Mouse (Mus musculus): ENCODE data around the gene Vps50.
"Not testable (repeated sequence)": the region's sequence is repeated elsewhere in the genome, so short reads cannot be mapped to it uniquely, and the experiment has no call there.

The Vps50 gene

DNA sequence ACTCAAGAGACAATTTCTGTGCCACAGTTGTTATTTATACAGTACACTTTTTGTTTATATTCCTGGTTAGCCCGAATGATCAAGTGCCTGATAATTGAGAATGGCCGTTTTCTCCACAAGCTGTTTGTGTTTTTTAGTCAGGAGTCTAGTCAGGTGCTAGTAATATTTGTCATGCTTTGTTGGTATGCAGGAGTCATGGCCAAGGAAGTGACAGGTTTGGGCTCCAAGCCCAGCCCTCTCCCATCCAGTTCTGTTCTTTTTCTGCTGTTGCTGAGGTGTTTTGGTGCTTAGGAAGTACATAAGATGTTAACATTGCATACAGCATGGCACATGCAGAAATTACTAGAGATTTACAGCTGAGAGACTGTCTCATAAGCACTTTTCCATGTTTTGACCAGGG lies 41.3 kb downstream of the Vps50 start:
- DNase-seq: no peak

DNA sequence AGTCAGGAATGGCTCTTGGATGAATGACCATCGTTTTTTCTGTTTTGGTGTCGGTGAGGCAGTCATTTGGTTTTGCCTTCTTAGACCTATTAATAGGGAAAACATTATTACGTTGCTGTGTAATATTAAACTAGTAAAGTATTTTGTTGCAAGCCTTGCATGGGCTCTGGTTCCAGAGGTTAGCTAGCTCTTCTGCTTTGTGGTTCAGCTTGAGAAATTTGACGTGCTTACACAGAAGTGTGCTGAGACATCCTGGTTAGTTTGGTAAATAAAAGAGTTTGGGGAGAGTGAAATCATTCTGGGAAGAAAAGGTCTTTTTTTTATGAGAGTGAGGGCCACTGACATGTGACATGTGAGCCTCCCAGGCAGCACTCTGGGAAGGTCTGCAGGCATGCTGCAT lies 45.7 kb downstream of the Vps50 start:
- no peak for DNase-seq

DNA sequence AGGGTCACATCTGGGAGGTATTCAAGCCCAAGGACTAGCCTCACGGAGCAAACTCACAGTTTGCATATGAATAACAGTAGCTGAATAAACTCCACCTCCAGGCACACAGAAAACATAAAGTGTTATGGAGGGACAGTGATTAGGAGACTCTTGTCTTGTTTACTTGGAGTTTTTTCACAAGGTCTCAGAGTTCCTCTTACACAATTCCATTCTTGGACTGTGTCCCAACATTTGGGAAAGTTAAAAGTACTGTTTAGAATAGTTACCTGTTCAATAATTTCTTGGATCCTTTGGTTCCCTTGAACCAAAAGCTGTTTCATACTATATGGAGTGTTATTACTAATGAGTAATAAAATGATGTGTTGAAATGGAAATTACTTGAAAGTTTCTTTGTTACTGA lies 46.8 kb downstream of the Vps50 start:
- DNase-seq: no peak

DNA sequence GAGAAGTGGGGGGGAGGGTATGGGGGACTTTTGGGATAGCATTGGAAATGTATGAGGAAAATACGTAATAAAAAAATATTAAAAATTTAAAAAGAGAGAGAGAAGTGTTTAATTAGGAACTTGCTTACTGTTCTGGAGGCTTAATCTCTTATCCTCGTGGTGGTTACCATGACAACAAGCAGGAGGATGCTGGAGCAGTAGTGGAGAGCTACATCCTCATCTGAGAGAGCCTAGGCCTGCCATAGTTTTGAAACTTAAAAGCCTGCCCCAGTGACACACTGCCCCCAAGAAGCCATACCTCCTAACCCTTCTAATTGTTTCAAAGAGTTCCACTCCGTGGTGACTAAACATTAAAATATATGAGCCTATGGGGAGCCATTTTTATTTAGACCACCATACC lies 50.8 kb downstream of the Vps50 start:
- no peak for DNase-seq

DNA sequence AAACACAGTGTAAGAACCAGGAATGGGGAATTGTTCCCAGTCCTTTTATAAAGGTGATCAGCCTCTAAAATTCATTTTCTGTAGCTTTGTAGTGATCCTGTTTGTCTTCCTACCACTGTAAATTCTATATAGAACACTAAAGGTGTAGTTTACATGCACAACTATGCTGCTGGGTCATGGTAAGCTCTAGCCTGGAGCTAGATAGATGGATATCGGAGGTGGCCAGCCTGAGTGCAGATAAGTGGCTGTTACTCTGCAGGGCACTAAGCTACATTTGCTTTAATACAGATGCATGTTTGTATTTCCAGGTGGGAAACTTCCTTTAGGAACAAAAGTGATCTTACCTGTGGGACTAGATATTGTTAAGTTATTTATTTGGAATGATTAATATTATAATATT lies 51.8 kb downstream of the Vps50 start:
- no peak for DNase-seq

DNA sequence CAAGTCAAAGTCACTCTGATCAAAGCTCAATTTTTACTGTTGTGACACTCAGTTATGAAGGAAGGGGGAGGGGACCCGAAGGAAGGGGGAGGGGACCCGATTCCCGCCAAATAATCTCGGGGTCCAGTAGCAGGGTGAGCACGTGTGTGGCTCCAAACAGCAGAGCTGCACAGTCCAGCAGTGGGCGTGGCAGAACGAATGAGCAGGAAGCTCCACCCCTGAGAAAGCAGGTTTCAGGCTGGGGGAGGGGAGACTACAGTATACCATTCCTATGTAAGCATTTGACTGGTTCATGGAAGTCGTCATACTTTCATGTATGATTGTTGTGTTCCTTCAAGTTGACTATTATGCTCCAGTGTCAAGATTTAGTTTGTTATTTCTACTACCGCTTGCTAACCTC lies 54.5 kb downstream of the Vps50 start:
- not testable (repeated sequence) for DNase-seq

DNA sequence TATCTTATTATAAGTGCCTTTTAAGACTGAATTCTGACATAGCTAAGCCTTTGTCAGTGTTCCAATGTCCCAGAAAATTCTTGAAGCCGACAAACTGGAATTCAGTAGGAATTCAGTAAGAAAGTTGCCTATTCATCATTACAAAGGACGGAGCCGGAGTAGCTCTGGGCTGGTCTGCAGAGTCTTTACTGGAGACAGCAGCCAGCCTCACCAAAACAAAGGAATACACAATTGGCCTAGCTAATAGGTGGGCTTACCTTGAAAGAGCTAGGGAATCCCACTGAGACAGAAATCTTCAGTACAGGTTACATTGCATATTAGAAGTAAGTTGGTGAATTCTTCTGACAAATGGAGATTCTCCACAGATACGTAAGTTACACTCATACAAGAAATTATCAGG lies 59.0 kb downstream of the Vps50 start:
- no peak for DNase-seq

DNA sequence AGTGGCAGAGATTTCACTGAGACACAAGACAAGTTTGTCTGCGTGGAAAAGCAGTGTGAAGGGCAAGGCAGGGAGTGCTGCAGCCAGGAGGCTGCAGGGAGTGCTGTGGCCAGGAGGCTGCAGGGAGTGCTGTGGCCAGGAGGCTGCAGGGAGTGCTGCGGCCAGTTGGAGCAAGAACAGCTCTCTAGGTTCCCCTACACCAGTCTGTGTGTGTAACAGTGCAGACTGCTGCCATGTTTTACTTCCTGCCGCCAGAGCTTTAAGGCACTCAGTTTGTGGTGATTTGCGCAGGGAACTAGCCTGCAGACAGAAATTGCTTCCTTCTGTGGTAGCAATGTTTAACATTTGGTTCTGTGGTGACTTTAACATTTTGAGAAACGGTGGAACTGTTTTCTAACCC lies 61.8 kb downstream of the Vps50 start:
- DNase-seq: no peak

DNA sequence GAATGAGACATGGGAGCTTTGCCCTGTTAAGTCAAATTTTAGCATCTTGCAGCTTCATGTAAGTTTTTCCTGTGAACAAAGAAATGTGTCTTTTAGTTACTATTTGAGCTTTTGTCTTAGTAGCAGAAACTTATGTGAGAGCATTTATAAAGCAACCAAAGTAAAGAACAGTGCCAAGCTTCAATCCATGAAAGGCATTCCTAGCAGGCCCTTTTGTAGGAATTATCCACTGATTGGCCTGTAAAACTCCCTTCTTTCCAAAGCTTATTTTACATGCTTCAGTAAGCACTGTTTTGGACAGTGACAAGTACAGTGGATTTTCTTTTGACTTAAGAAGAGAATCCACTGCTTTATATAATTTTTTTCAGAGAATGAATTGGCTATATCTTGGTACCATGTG lies 64.1 kb downstream of the Vps50 start:
- no peak for DNase-seq

DNA sequence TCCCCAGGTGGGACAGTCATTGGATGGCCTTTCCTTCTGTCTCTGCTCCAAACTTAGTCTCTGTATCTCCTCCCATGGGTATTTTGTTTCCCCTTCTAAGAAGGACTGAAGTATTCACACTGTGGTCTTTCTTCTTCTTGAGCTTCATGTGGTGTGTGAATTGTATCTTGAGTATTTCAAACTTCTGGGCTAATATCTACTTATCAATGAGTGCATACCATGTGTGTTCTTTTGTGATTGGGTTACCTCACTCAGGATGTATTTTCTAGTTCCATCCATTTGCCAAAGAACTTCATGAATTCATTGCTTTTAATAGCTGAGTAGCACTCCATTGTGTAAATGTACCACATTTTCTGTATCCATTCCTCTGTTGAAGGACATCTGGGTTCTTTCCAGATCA lies 65.9 kb downstream of the Vps50 start:
- not testable (repeated sequence) for DNase-seq

DNA sequence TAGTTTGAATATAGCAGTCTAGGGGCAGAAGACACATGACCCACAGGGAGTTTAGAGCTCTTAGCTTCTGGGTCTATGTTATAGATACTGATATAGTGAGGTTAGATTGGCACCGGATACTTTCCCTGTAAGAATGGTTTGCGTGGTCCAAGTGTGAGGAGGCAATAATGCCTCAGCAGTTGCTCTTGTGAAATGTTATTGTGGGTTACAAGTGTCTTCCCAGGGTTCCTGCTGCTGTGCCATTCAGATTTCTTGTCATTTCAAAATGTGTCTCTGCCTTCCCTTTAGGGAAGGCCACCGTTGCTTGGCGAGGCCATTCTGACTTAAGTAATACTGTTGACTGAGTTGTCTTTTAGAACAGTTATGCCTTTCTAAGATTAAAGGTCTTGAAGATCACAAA lies 66.8 kb downstream of the Vps50 start:
- no peak for DNase-seq

DNA sequence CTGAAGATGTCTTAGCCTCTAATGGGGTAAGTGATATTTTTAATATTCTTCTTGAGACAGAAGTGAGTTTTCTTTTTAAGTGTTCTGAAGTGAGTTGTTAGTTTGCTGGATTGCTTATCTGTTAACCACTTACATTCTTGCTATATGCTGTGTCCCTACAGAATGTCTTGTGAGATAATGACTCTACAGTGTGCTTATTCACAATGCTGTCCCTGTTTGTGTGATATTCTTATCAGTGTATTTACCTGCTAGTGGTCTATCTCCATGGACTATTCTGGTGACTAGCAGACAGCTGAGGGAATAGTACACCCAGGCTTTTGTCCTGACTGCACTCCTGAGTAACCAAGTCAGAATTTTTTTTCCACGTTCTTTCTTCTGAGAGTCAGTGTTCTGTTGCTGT lies 67.5 kb downstream of the Vps50 start:
- no peak for DNase-seq

DNA sequence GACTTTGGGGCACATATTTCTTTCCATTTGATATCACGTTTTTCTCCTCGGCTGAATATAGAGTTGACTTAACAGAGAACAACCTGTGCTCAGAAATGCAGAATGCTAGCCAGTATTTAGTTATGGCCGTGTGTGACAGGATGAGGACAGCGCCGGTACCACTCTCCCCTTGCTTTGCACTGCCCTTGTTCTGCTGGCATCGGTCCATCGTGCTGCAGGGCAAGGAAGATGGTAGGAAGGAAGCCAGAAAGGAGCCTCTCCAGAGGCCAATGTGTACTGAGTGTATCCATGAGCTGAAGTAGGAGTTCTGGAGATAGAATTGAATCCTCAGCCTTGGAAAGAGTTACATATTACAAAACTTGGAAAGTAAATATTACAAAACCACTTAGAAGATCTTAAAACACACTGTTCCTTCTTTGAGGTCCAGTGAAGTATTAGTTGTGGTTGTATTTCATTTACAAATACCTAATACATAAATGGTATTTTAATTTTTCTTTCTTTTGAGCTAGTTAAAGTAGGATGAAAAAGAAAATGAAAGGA lies 69.0 kb downstream of the Vps50 start:
- DNase-seq: peak; percentile 11

DNA sequence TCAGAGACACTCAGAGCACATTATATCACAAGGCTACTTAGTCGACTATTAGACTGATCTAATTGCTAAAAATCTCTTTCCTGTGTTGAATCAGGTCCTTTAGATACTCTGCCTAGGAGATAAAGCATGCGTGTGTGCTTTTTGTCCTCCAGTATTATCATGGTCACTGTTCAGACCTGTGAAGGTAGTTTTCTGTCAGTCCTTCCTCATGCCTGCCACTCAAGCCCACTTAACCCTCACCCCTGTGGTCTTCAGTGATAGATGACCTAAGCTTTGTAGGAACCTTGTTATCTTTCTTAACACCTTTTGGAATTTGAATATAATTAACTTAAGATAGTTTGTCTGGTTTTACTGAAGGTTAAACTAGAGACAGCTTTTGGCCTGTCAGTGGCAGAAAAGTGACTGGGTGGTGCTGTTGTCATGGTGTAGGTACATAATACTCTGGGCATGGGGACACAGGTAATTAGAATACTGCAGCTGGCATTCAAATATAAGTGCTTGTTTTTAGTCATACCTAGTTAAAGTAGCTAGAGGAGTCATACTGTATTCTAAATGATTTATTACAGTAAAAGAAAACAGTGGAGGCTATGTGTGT lies 74.1 kb downstream of the Vps50 start:
- DNase-seq: no peak

DNA sequence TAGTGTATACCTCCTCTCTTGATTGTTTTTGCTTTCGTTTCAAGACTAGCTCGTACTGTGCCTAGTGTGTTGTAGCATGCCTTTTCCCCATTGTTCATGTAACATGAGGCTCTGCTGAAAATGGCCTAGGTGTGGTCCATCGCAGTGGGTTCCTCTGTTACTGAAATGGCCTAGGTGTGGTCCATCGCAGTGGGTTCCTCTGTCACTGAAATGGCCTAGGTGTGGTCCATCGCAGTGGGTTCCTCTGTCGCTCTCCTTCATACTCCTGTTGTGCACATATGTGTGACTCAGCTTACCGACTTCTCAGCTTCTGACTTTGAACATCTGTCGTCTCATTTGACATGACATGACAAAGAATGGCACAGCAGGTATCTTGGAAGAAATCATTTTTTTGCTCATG lies 75.6 kb downstream of the Vps50 start:
- DNase-seq: no peak

DNA sequence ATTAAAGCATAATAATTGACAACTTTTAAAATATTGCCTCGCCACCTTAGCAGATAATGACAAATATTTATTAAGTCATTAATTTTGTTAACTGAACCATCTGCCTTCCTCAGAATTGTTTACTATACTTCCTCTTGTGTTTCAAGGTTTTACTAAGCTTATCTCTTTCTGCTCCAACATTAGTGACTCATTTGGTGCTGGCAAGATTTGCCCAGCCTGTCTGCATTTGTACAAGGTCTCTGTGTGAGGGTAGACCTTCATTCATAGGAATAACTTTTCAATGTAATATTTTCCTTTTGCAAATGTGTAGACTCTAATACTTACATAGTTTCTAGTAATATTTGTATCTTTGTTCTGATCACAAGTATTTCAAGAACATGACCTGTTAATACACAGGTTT lies 87.2 kb downstream of the Vps50 start:
- no peak for DNase-seq

DNA sequence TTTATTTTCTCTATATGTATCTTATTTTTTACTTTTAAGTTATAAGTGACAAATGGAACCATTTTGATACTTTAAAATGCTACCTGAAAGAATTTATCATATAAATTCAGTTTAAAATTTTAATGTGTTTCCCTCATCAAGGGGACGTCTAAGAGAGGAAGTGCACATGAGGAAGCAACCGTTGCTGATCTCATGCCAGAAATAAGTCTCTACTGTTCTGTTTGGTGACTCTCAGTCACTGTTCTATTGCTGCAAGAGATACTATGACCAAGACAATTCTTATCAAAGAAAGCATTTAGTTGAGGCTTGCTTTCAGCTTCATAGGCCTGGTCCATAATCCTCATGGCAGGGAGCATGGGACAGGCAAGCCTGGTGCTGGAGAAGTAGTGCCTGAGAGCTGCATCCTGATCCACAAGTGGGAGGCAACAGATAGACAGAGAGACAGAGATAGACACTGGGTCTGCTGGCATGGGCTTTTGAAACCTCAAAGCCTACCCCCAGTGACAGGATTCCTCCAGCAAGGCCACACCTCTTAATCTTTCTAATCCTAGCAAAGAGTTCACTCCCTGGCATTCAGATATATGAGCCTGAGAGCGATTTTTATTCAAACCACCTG lies 92.2 kb downstream of the Vps50 start:
- DNase-seq: no peak

DNA sequence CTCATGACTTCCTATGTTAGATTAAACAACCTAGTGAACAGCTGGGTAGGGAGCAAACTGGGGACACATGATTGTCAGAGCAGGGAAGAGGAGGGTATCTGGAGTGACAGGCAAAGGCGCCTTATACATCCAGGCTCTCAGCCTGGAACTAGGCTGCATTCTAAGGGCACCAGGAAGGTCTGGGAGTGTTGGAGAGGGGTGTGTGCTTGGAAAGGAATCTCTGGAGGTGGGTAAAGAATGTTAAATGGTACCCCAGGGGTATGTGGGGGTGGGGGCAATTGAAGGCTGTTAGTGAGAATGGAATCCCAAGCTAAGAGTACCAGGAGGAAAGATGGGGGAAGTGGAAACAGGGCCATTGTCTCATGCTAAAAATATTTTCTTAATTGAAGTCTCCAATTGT lies 96.1 kb downstream of the Vps50 start:
- DNase-seq: no peak

DNA sequence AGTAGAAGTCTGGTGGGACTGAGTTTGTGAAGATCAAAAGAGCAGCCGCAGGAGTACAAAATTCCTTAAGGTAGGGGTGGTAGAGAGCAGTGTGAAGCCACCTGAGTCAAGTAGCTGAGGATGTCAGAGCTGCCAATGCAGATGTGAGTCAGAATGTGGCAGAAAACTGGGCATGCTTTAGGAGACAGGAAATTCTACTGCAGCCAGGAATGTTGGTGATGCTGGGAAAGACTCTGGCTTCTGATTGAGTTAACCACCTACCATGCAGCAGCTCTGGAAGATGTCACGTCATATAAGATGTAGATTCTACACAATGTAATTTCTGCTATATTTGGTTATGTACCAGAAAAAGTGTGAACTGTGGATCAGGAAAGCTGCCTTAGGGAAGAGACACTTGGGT lies 114.6 kb downstream of the Vps50 start:
- DNase-seq: no peak

DNA sequence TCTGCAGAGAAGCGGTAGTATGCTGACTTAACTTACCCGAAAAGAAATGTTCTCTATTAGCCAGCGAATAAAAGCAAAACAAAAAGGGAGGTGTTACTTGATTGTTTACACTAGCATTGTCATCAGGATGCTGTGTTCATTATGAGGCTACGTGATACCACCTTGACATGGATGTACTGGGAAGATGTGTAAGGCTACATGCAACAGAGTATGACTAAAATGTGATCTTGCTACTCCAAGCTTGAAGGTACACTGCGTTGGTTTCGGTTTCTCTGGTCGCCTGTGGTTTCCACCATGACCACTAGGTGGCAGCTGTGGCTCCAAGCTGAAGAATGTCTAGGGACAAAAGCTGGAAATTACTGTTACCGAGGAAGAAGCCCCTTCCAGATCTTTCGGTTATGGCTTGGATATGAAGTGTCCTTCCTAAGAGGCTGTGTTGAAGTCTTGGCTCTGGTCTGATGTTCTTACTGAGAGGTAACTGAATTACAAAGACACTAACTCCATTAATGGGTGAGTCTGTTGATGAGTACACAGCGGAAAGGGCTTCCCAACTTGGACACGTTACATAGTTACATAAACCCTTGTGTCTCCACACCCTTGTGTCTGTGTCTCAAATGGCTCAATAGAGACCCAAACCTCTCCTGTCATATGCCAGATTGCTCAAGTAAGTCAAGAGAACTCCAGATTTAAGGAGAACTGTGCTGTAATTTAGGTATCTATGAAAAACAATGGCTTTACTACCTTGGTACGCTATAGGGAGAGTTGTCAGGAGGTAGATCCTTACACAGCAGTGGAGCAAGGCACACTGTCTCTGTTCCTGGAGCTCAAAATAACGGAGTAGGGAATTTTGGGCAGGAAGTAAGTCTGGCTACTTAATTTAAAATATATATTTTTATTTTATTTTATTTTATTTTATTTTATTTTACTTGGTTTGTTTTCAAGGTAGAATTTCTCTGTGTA lies 122.5 kb downstream of the Vps50 start:
- DNase-seq: peak; percentile 57

Measured in cerebellum, adult 9-10 months (tissue).